Comparison of ENCODE assay signal across 17 mouse cellular contexts in genomic region chr17:57278537-57278936, GRCm38 (mm10). TPM values are rescaled to one million over a fixed set of nuclear protein-coding genes. Genes with fewer than 3 reads are reported as not detected.
DNase-seq lines count a peak whose midpoint lies in the region; ATAC-seq and TF ChIP-seq lines count a peak whose summit lies in the region.
"Had no signal": no experiment of that assay in that cellular context is flagged by ENCODE, and none has a peak within 500 bp of the region (broad histone marks: within the 10 kb centered on the region; RNA-seq: fewer than 3 reads in every experiment).

No protein-coding gene starts in this region.

- peaks cover 14% of the 10 kb centered on the region for H3K4me1 ChIP-seq in midbrain, embryonic 11.5 days (ENCODE audit: control insufficient read depth, insufficient read depth, low read length)
- H3K4me1 ChIP-seq in midbrain, embryonic 15.5 days, result peaks cover 23% of the 10 kb centered on the region
- H3K4me1 ChIP-seq in E14TG2a.4 (replicated peaks; ENCODE audit: low read depth, low read length) (peaks cover 51% of the 10 kb centered on the region), MEL (ENCODE audit: control insufficient read depth in 1 of 2, insufficient read depth in 2 of 2, low read length in 2 of 2) (peaks cover 4 to 26% of the 10 kb centered on the region in 2 experiments; a peak in 3 of 4 replicates)
- peaks cover 4 to 17% of the 10 kb centered on the region in 2 experiments for H3K4me1 ChIP-seq in liver, embryonic 14.5 days (replicated peaks; ENCODE audit: control insufficient read depth in 2 of 2, insufficient read depth in 2 of 2, low read length in 1 of 2)
- 0 out of 2 replicates have a peak, but pooled peaks cover 3% of the 10 kb centered on the region for H3K4me1 ChIP-seq in forebrain, postnatal 0 days (ENCODE audit: insufficient read depth)

- peaks cover 29% of the 10 kb centered on the region for H3K27me3 ChIP-seq in midbrain, embryonic 11.5 days (ENCODE audit: control insufficient read depth, insufficient read depth, low read length)
- peaks cover 25% of the 10 kb centered on the region for H3K27me3 ChIP-seq in midbrain, embryonic 15.5 days (replicated peaks)
- peaks cover 67% of the 10 kb centered on the region for H3K27me3 ChIP-seq in E14TG2a.4 (ENCODE audit: insufficient read depth, low read length)
- H3K27me3 ChIP-seq in MEL (ENCODE audit: control insufficient read depth in 1 of 2, insufficient read depth in 2 of 2, low read length in 2 of 2), result no peaks in the 10 kb centered on the region
- peaks cover 17% of the 10 kb centered on the region for H3K27me3 ChIP-seq in liver, embryonic 14.5 days (ENCODE audit: control insufficient read depth, insufficient read depth, low read length)
- H3K27me3 ChIP-seq in forebrain, postnatal 0 days (ENCODE audit: insufficient read depth, low read length), result no peaks in the 10 kb centered on the region; the same call in 1 of the 2 replicates

- no peak for TF ChIP-seq EP300 in MEL (IDR thresholded peaks at IDR 0.05; ENCODE audit: low read depth in 1 of 2, low read length in 2 of 2)
- no peak for TF ChIP-seq EP300 in liver, embryonic 14.5 days (IDR thresholded peaks at IDR 0.05; ENCODE audit: low read depth)

- no peak overlapping the region for H3K9ac ChIP-seq in midbrain, embryonic 11.5 days (ENCODE audit: low read length)
- no peak overlapping the region for H3K9ac ChIP-seq in midbrain, embryonic 15.5 days
- H3K9ac ChIP-seq in MEL (ENCODE audit: control insufficient read depth, low read depth, low read length, poor library complexity, severe bottlenecking), result peak overlapping the region; percentile 60
- no peak overlapping the region for H3K9ac ChIP-seq in liver, embryonic 14.5 days (replicated peaks)
- no peak overlapping the region for H3K9ac ChIP-seq in forebrain, postnatal 0 days
- H3K9ac ChIP-seq: forebrain, embryonic 15.5 days; heart, embryonic 13.5 days; hindbrain, embryonic 12.5 days; kidney, embryonic 15.5 days had no signal

- no peak overlapping the region for H3K27ac ChIP-seq in midbrain, embryonic 11.5 days (ENCODE audit: low read depth, low read length)
- H3K27ac ChIP-seq in midbrain, embryonic 15.5 days, result no peak overlapping the region
- H3K27ac ChIP-seq in MEL (ENCODE audit: control insufficient read depth, low read depth, low read length), result peak overlapping the region; percentile 62
- H3K27ac ChIP-seq in liver, embryonic 14.5 days, result no peak overlapping the region
- no peak overlapping the region for H3K27ac ChIP-seq in forebrain, postnatal 0 days (ENCODE audit: low read depth, low read length)
- H3K27ac ChIP-seq: embryonic facial prominence, embryonic 10.5 days; forebrain, embryonic 15.5 days; heart, adult 2 months; heart, embryonic 13.5 days; hindbrain, embryonic 12.5 days; kidney, embryonic 15.5 days had no signal

- H3K4me2 ChIP-seq in midbrain, embryonic 11.5 days, result no peak overlapping the region
- H3K4me2 ChIP-seq in midbrain, embryonic 15.5 days, result no peak overlapping the region
- H3K4me2 ChIP-seq in liver, embryonic 14.5 days (ENCODE audit: low read depth), result peak overlapping the region; percentile 56
- H3K4me2 ChIP-seq in forebrain, postnatal 0 days (ENCODE audit: low read depth), result no peak overlapping the region
- H3K4me2 ChIP-seq: forebrain, embryonic 15.5 days; heart, embryonic 13.5 days; hindbrain, embryonic 12.5 days; kidney, embryonic 15.5 days had no signal

- peak; percentile 61 for DNase-seq in midbrain, embryonic 11.5 days (ENCODE audit: low spot score, missing footprints)
- DNase-seq in MEL (ENCODE audit: low read depth, low spot score), result peak; percentile 34
- DNase-seq in liver, embryonic 14.5 days (ENCODE audit: low read depth in 3 of 3, low spot score in 3 of 3), result no peak
- no peak for DNase-seq in adrenal gland, postnatal 10 days
- DNase-seq in forebrain, postnatal 0 days, result no peak
- DNase-seq in lung, postnatal 25 days (ENCODE audit: low spot score), result no peak
- DNase-seq: cerebellum, postnatal 10 days had no signal

- ATAC-seq in midbrain, embryonic 11.5 days (ENCODE audit: low FRiP score), result no peak
- no peak for ATAC-seq in midbrain, embryonic 15.5 days (replicated peaks)
- ATAC-seq in liver, embryonic 14.5 days (ENCODE audit: insufficient read depth), result no peak
- ATAC-seq in forebrain, postnatal 0 days, result no peak
- ATAC-seq: forebrain, embryonic 15.5 days; intestine, postnatal 0 days had no signal

- TF ChIP-seq RAD21 in MEL (IDR thresholded peaks at IDR 0.05; ENCODE audit: low read depth, low read length), result no peak

- H3K36me3 ChIP-seq in midbrain, embryonic 11.5 days (ENCODE audit: control insufficient read depth, insufficient read depth, low read length), result no peaks in the 10 kb centered on the region
- no peaks in the 10 kb centered on the region for H3K36me3 ChIP-seq in midbrain, embryonic 15.5 days (replicated peaks)
- H3K36me3 ChIP-seq in E14TG2a.4 (ENCODE audit: insufficient read depth, low read length), result no peaks in the 10 kb centered on the region
- peaks cover 0 to 15% of the 10 kb centered on the region in 2 experiments; a peak in 2 of 4 replicates for H3K36me3 ChIP-seq in MEL (ENCODE audit: control insufficient read depth in 1 of 2, insufficient read depth in 2 of 2, low read length in 2 of 2)
- H3K36me3 ChIP-seq in liver, embryonic 14.5 days (replicated peaks; ENCODE audit: control insufficient read depth, insufficient read depth, low read depth), result no peaks in the 10 kb centered on the region
- H3K36me3 ChIP-seq in forebrain, postnatal 0 days (ENCODE audit: insufficient read depth), result no peaks in the 10 kb centered on the region
- H3K36me3 ChIP-seq: embryonic facial prominence, embryonic 10.5 days; forebrain, embryonic 15.5 days; heart, embryonic 13.5 days; hindbrain, embryonic 12.5 days; kidney, embryonic 15.5 days had no signal

- no peak overlapping the region for H3K4me3 ChIP-seq in midbrain, embryonic 11.5 days (ENCODE audit: low read depth, low read length)
- H3K4me3 ChIP-seq in midbrain, embryonic 15.5 days, result no peak overlapping the region
- H3K4me3 ChIP-seq in E14TG2a.4 (replicated peaks; ENCODE audit: low read length), result 0 out of 2 replicates have a peak overlapping the region, but pooled peaks have one; percentile 71
- H3K4me3 ChIP-seq in MEL (ENCODE audit: control insufficient read depth in 1 of 2, insufficient read depth in 1 of 2, low read depth in 2 of 2, low read length in 2 of 2), result peak overlapping the region; percentile 46 to 56; a peak in 2 of 4 replicates
- H3K4me3 ChIP-seq in liver, embryonic 14.5 days (ENCODE audit: insufficient read depth in 1 of 2, low read depth in 2 of 2, low read length in 2 of 2), result no peak overlapping the region; a peak in 1 of 4 replicates
- no peak overlapping the region for H3K4me3 ChIP-seq in forebrain, postnatal 0 days (ENCODE audit: low read depth, low read length)
- H3K4me3 ChIP-seq: embryonic facial prominence, embryonic 10.5 days; forebrain, embryonic 15.5 days; heart, adult 2 months; heart, embryonic 13.5 days; hindbrain, embryonic 12.5 days; kidney, embryonic 15.5 days had no signal

- TF ChIP-seq POLR2A in MEL (IDR thresholded peaks at IDR 0.05; ENCODE audit: control insufficient read depth in 1 of 2, insufficient read depth in 1 of 2, low read depth in 1 of 2, low read length in 2 of 2, poor library complexity in 1 of 2), result no peak

- no peak for TF ChIP-seq CTCF in E14TG2a.4 (conservative IDR thresholded peaks at IDR 0.05; ENCODE audit: low read length)
- no peak for TF ChIP-seq CTCF in MEL (IDR thresholded peaks at IDR 0.05 in 2 of 3, conservative IDR thresholded peaks at IDR 0.05 in 1 of 3; ENCODE audit: control insufficient read depth in 1 of 3, insufficient read depth in 1 of 3, low read depth in 2 of 3, low read length in 3 of 3, poor library complexity in 1 of 3, severe bottlenecking in 1 of 3)
- no peak for TF ChIP-seq CTCF in liver, embryonic 14.5 days (IDR thresholded peaks at IDR 0.05; ENCODE audit: low read depth)
- no peak for TF ChIP-seq CTCF in forebrain, postnatal 0 days (IDR thresholded peaks at IDR 0.05; ENCODE audit: low read depth)

- WGBS in midbrain, embryonic 11.5 days, result 96% methylated on average over 2 of the region's 2 CpGs
- 100% methylated on average over 2 of the region's 2 CpGs for WGBS in midbrain, embryonic 15.5 days
- 21% methylated on average over 2 of the region's 2 CpGs for WGBS in liver, embryonic 14.5 days (ENCODE audit: insufficient replicate concordance)
- 89% methylated on average over 2 of the region's 2 CpGs for WGBS in forebrain, postnatal 0 days

- peaks cover 42% of the 10 kb centered on the region for H3K79me2 ChIP-seq in MEL (ENCODE audit: control insufficient read depth, insufficient read depth, low read length, poor library complexity)

- no peaks in the 10 kb centered on the region for H3K9me3 ChIP-seq in midbrain, embryonic 11.5 days (ENCODE audit: control insufficient read depth, low read length)
- no peaks in the 10 kb centered on the region for H3K9me3 ChIP-seq in midbrain, embryonic 15.5 days
- H3K9me3 ChIP-seq in E14TG2a.4 (ENCODE audit: low read length) (no peaks in the 10 kb centered on the region), MEL (replicated peaks; ENCODE audit: insufficient read depth, low read length) (no peaks in the 10 kb centered on the region)
- no peaks in the 10 kb centered on the region for H3K9me3 ChIP-seq in liver, embryonic 14.5 days (ENCODE audit: control insufficient read depth, low read length)
- no peaks in the 10 kb centered on the region for H3K9me3 ChIP-seq in forebrain, postnatal 0 days (ENCODE audit: low read length)
- H3K9me3 ChIP-seq: embryonic facial prominence, embryonic 10.5 days; forebrain, embryonic 15.5 days; heart, embryonic 13.5 days; hindbrain, embryonic 12.5 days; kidney, embryonic 15.5 days had no signal

RNA-seq across cellular contexts. Expression of gene Vav1, which starts 0.4 kb away (rescaled TPM):
- polyA plus RNA-seq in midbrain, embryonic 11.5 days (2014; fragmentation: Nextera tagmentation; extraction: Ambion mirVana), result 1.8 and 2.3 TPM in 2 replicates
- polyA plus RNA-seq in midbrain, embryonic 15.5 days (2015; fragmentation: Nextera tagmentation; extraction: Ambion mirVana), result 1.5 and 1.6 TPM in 2 replicates
- 81.8 and 86.7 TPM in 2 replicates for total RNA-seq in MEL (2012; rRNA removed)
- 10 to 100 TPM in 1 of 2 experiments, not detected in 1; 99.6 TPM for polyA plus RNA-seq in MEL (2012; ENCODE audit: insufficient read depth in 1 of 2, insufficient read length in 2 of 2, low read depth in 1 of 2, low replicate concordance in 2 of 2, missing spikeins in 1 of 2)
- 4.6 and 6.9 TPM in 2 replicates for polyA plus RNA-seq in liver, embryonic 14.5 days (2012; rRNA removed)
- 10.7 and 11.0 TPM in 2 replicates for polyA plus RNA-seq in liver, embryonic 14.5 days (2014; fragmentation: Nextera tagmentation; extraction: Ambion mirVana)
- total RNA-seq in adrenal gland, postnatal 10 days (2021), result 1 to 10 TPM; 4.4 to 4.8 TPM
- 2.2 and 2.5 TPM in 2 replicates for total RNA-seq in forebrain, postnatal 0 days (2014; rRNA removed)
- 1.6 and 1.8 TPM in 2 replicates for polyA plus RNA-seq in forebrain, postnatal 0 days (2015; fragmentation: Nextera tagmentation; extraction: Ambion mirVana)
- polyA plus RNA-seq: C2C12 had no signal

RNA-seq across cellular contexts. Expression of gene Trip10, which starts 29.3 kb away (rescaled TPM):
- 21.2 and 23.6 TPM in 2 replicates for polyA plus RNA-seq in midbrain, embryonic 11.5 days (2014; fragmentation: Nextera tagmentation; extraction: Ambion mirVana)
- 9.6 and 10.5 TPM in 2 replicates for polyA plus RNA-seq in midbrain, embryonic 15.5 days (2015; fragmentation: Nextera tagmentation; extraction: Ambion mirVana)
- 8.9 and 10.9 TPM in 2 replicates for total RNA-seq in MEL (2012; rRNA removed)
- polyA plus RNA-seq in MEL (2012; ENCODE audit: insufficient read depth in 1 of 2, insufficient read length in 2 of 2, low read depth in 1 of 2, low replicate concordance in 2 of 2, missing spikeins in 1 of 2), result 10 to 100 TPM in 1 of 2 experiments, not detected in 1; 20.8 TPM
- 4.4 and 6.6 TPM in 2 replicates for polyA plus RNA-seq in liver, embryonic 14.5 days (2012; rRNA removed)
- polyA plus RNA-seq in liver, embryonic 14.5 days (2014; fragmentation: Nextera tagmentation; extraction: Ambion mirVana), result 5.5 and 6.0 TPM in 2 replicates
- 10 to 100 TPM; 39.2 to 56.6 TPM for total RNA-seq in adrenal gland, postnatal 10 days (2021)
- total RNA-seq in forebrain, postnatal 0 days (2014; rRNA removed), result 3.2 and 3.5 TPM in 2 replicates
- polyA plus RNA-seq in forebrain, postnatal 0 days (2015; fragmentation: Nextera tagmentation; extraction: Ambion mirVana), result 5.2 and 6.0 TPM in 2 replicates

RNA-seq across cellular contexts. Expression of gene Gpr108, which starts 30.3 kb away (rescaled TPM):
- 19.7 and 24.5 TPM in 2 replicates for polyA plus RNA-seq in midbrain, embryonic 11.5 days (2014; fragmentation: Nextera tagmentation; extraction: Ambion mirVana)
- polyA plus RNA-seq in midbrain, embryonic 15.5 days (2015; fragmentation: Nextera tagmentation; extraction: Ambion mirVana), result 22.7 and 23.1 TPM in 2 replicates
- 21.8 and 22.1 TPM in 2 replicates for total RNA-seq in MEL (2012; rRNA removed)
- polyA plus RNA-seq in MEL (2012; ENCODE audit: insufficient read depth in 1 of 2, insufficient read length in 2 of 2, low read depth in 1 of 2, low replicate concordance in 2 of 2, missing spikeins in 1 of 2), result 10 to 100 TPM in 1 of 2 experiments, not detected in 1; 35.9 TPM
- polyA plus RNA-seq in liver, embryonic 14.5 days (2012; rRNA removed), result 7.6 and 8.5 TPM in 2 replicates
- 12.0 and 12.8 TPM in 2 replicates for polyA plus RNA-seq in liver, embryonic 14.5 days (2014; fragmentation: Nextera tagmentation; extraction: Ambion mirVana)
- 10 to 100 TPM; 51.1 to 56.2 TPM for total RNA-seq in adrenal gland, postnatal 10 days (2021)
- total RNA-seq in forebrain, postnatal 0 days (2014; rRNA removed), result 15.7 and 18.6 TPM in 2 replicates
- polyA plus RNA-seq in forebrain, postnatal 0 days (2015; fragmentation: Nextera tagmentation; extraction: Ambion mirVana), result 16.9 and 17.5 TPM in 2 replicates

RNA-seq across cellular contexts. Expression of gene C3, which starts 50.6 kb away (rescaled TPM):
- 0.19 and 0.68 TPM in 2 replicates for polyA plus RNA-seq in midbrain, embryonic 11.5 days (2014; fragmentation: Nextera tagmentation; extraction: Ambion mirVana)
- 2.2 TPM in 2 replicates for polyA plus RNA-seq in midbrain, embryonic 15.5 days (2015; fragmentation: Nextera tagmentation; extraction: Ambion mirVana)
- 0.35 and 0.59 TPM in 2 replicates for total RNA-seq in MEL (2012; rRNA removed)
- polyA plus RNA-seq in MEL (2012; ENCODE audit: insufficient read depth in 1 of 2, insufficient read length in 2 of 2, low read depth in 1 of 2, low replicate concordance in 2 of 2, missing spikeins in 1 of 2), result 1 to 10 TPM in 1 of 2 experiments, not detected in 1; 3.2 TPM
- 207 and 240 TPM in 2 replicates for polyA plus RNA-seq in liver, embryonic 14.5 days (2012; rRNA removed)
- polyA plus RNA-seq in liver, embryonic 14.5 days (2014; fragmentation: Nextera tagmentation; extraction: Ambion mirVana), result 200 and 205 TPM in 2 replicates
- total RNA-seq in adrenal gland, postnatal 10 days (2021), result 100 to 1,000 TPM; 426 to 804 TPM
- 1.3 and 1.4 TPM in 2 replicates for total RNA-seq in forebrain, postnatal 0 days (2014; rRNA removed)
- polyA plus RNA-seq in forebrain, postnatal 0 days (2015; fragmentation: Nextera tagmentation; extraction: Ambion mirVana), result 0.77 and 1.2 TPM in 2 replicates

Comparison
In these comparisons a context has a peak if more than half of its experiments do, and no peak if none do; other contexts are left out.
1. DNase-seq: peak in midbrain, embryonic 11.5 days (single experiment) and MEL (single experiment); none in liver, embryonic 14.5 days (0 of 3), adrenal gland, postnatal 10 days (single experiment), forebrain, postnatal 0 days (single experiment) and lung, postnatal 25 days (single experiment).
2. H3K4me3 ChIP-seq: peak in E14TG2a.4 (single experiment) and MEL (2 of 2); none in midbrain, embryonic 11.5 days (single experiment), midbrain, embryonic 15.5 days (single experiment), liver, embryonic 14.5 days (0 of 2) and forebrain, postnatal 0 days (single experiment).